Mouse (Mus musculus): ENCODE measurements around the gene Zdhhc7.

DNA sequence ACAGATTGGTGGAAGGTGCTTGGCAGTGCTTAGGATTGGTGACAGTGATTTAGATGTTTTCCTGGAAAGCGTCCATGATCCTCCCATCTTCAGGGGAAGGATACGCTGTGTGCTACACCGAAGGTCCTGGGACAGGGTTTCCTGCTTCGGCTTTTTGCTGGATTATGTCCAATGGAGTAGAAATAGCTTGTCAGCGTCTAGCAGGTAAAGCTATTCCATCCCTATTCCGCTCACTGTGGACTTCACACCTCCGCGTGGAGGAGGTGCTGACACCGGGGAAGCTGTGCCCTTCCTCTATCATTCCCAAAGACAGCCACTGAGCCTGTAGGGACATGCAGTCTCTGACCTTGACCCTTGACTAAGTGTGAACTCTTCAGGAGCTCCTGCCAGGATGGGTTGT, 16.9 kb upstream of the Zdhhc7 start:
- no peak for TF ChIP-seq EP300 (IDR thresholded peaks at IDR 0.05; ENCODE audit: low read length)
- TF ChIP-seq NELFE (IDR thresholded peaks at IDR 0.05; ENCODE audit: low read depth, low read length), result no peak
- no peak for TF ChIP-seq NRF1 (IDR thresholded peaks at IDR 0.05; ENCODE audit: low read depth, low read length)
- no peak for TF ChIP-seq CTCF (conservative IDR thresholded peaks at IDR 0.05 in 1 of 2, IDR thresholded peaks at IDR 0.05 in 1 of 2; ENCODE audit: low read depth in 2 of 2, low read length in 2 of 2)
- TF ChIP-seq JUND (conservative IDR thresholded peaks at IDR 0.05; ENCODE audit: low read depth, low read length), result no peak
- no peak for TF ChIP-seq HCFC1 (IDR thresholded peaks at IDR 0.05; ENCODE audit: low read depth, low read length)
- TF ChIP-seq RAD21 (IDR thresholded peaks at IDR 0.05; ENCODE audit: low read depth, low read length), result no peak

Measured in CH12.LX (cell line).